Mouse (Mus musculus): ENCODE results near the gene Grik4.
A peak's percentile ranks its signal among the peaks of the same experiment; 100 is the strongest.

Grik4 gene

GRCm38 (mm10) chr9:42858998-42859690 lies 85.1 kb downstream of the Grik4 start:
- no peak for DNase-seq

GRCm38 (mm10) chr9:42858576-42858975 lies 85.7 kb downstream of the Grik4 start:
- no peak for DNase-seq

- no peak for DNase-seq
These were observed 86.5 kb downstream of the Grik4 start for GRCm38 (mm10) chr9:42857756-42858155.

GRCm38 (mm10) chr9:42853077-42853476 lies 91.2 kb downstream of the Grik4 start:
- no peak for DNase-seq

- no peak for DNase-seq
These were observed 94.2 kb downstream of the Grik4 start for GRCm38 (mm10) chr9:42850063-42850462.

- no peak for DNase-seq
These were observed 96.2 kb downstream of the Grik4 start for GRCm38 (mm10) chr9:42848061-42848460.

- DNase-seq = no peak
These were observed 97.4 kb downstream of the Grik4 start for GRCm38 (mm10) chr9:42846676-42847425.

GRCm38 (mm10) chr9:42846139-42846538 lies 98.2 kb downstream of the Grik4 start:
- no peak for DNase-seq

- no peak for DNase-seq
These were observed 100.0 kb downstream of the Grik4 start for GRCm38 (mm10) chr9:42844301-42844700.

GRCm38 (mm10) chr9:42838299-42838698 lies 106.0 kb downstream of the Grik4 start:
- no peak for DNase-seq

- no peak for DNase-seq
These were observed 106.8 kb downstream of the Grik4 start for GRCm38 (mm10) chr9:42837498-42837897.

GRCm38 (mm10) chr9:42831558-42831957 lies 112.7 kb downstream of the Grik4 start:
- DNase-seq = no peak

GRCm38 (mm10) chr9:42819247-42819646 lies 125.0 kb downstream of the Grik4 start:
- DNase-seq = peak; percentile 3

- DNase-seq = no peak
These were observed 127.5 kb downstream of the Grik4 start for GRCm38 (mm10) chr9:42816815-42817214.

GRCm38 (mm10) chr9:42809146-42809545 lies 135.1 kb downstream of the Grik4 start:
- no peak for DNase-seq

GRCm38 (mm10) chr9:42808394-42808793 lies 135.9 kb downstream of the Grik4 start:
- DNase-seq = peak; percentile 14

- DNase-seq = no peak
These were observed 141.2 kb downstream of the Grik4 start for GRCm38 (mm10) chr9:42803061-42803491.

- no peak for DNase-seq
These were observed 142.4 kb downstream of the Grik4 start for GRCm38 (mm10) chr9:42801929-42802328.

GRCm38 (mm10) chr9:42800138-42800537 lies 144.2 kb downstream of the Grik4 start:
- no peak for DNase-seq

- no peak for DNase-seq
These were observed 144.6 kb downstream of the Grik4 start for GRCm38 (mm10) chr9:42799694-42800093.

- peak; percentile 53 for DNase-seq
These were observed 145.1 kb downstream of the Grik4 start for GRCm38 (mm10) chr9:42799242-42799641.

- DNase-seq = no peak
These were observed 146.0 kb downstream of the Grik4 start for GRCm38 (mm10) chr9:42798280-42798679.

GRCm38 (mm10) chr9:42797276-42797675 lies 147.0 kb downstream of the Grik4 start:
- no peak for DNase-seq

GRCm38 (mm10) chr9:42795881-42796280 lies 148.4 kb downstream of the Grik4 start:
- DNase-seq = peak; percentile 29

Measured in kidney, postnatal 14 days (tissue).